Mouse (Mus musculus): ENCODE measurements around the gene Cela1. TPM values are rescaled to one million over a fixed set of nuclear protein-coding genes. Genes with fewer than 3 reads are reported as not detected.

The Cela1 gene
- polyA plus RNA-seq, 1 experiment, result not detected

GRCm38 (mm10) chr15:100673585-100674391 lies 13.9 kb downstream of the Cela1 start:
- no peak for TF ChIP-seq CTCF (IDR thresholded peaks at IDR 0.05; ENCODE audit: insufficient read depth, low read depth, low read length)
- TF ChIP-seq POLR2A (IDR thresholded peaks at IDR 0.05; ENCODE audit: insufficient read depth, low read depth, low read length), result no peak
- Histone ChIP-seq H3K4me1 (ENCODE audit: control insufficient read depth, insufficient read depth, low read length) (peaks cover 3% of the 10 kb centered on the region; the same call in 1 of the 2 replicates), H3K4me3 (ENCODE audit: insufficient read depth, low read depth, low read length) (no peak overlapping the region), H3K27ac (ENCODE audit: insufficient read depth, low read depth, low read length) (no peak overlapping the region)
- WGBS, result 66% methylated on average over 12 of the region's 12 CpGs

GRCm38 (mm10) chr15:100670833-100671232 lies 16.9 kb downstream of the Cela1 start:
- H3K27ac ChIP-seq (ENCODE audit: insufficient read depth, low read depth, low read length), result no peak overlapping the region
- TF ChIP-seq POLR2A (IDR thresholded peaks at IDR 0.05; ENCODE audit: insufficient read depth, low read depth, low read length), result no peak
- TF ChIP-seq CTCF (IDR thresholded peaks at IDR 0.05; ENCODE audit: insufficient read depth, low read depth, low read length), result no peak
- WGBS, result 53% methylated on average over 5 of the region's 5 CpGs
- H3K4me1 ChIP-seq (ENCODE audit: control insufficient read depth, insufficient read depth, low read length), result peaks cover 8% of the 10 kb centered on the region; the same call in 1 of the 2 replicates
- H3K4me3 ChIP-seq (ENCODE audit: insufficient read depth, low read depth, low read length), result no peak overlapping the region

GRCm38 (mm10) chr15:100670004-100670403 lies 17.7 kb downstream of the Cela1 start:
- Histone ChIP-seq H3K4me3 (ENCODE audit: insufficient read depth, low read depth, low read length) (no peak overlapping the region), H3K4me1 (ENCODE audit: control insufficient read depth, insufficient read depth, low read length) (peaks cover 5% of the 10 kb centered on the region; the same call in 1 of the 2 replicates), H3K27ac (ENCODE audit: insufficient read depth, low read depth, low read length) (no peak overlapping the region)
- WGBS, result 65% methylated on average over 8 of the region's 8 CpGs
- no peak for TF ChIP-seq POLR2A (IDR thresholded peaks at IDR 0.05; ENCODE audit: insufficient read depth, low read depth, low read length)
- no peak for TF ChIP-seq CTCF (IDR thresholded peaks at IDR 0.05; ENCODE audit: insufficient read depth, low read depth, low read length)

- H3K27ac ChIP-seq (ENCODE audit: insufficient read depth, low read depth, low read length), result no peak within 1 kb of the TSS
- 94% methylated on average over 20 of the region's 20 CpGs for WGBS
Measured at GRCm38 (mm10) chr15:100669337-100669736, 18.4 kb downstream of the Cela1 start, which contains the start of gene Bin2. Gene Bin2 (minus strand): TSS chr15:100669553.

GRCm38 (mm10) chr15:100667871-100668545 lies 19.7 kb downstream of the Cela1 start:
- H3K27ac ChIP-seq (ENCODE audit: insufficient read depth, low read depth, low read length), result no peak overlapping the region
- TF ChIP-seq POLR2A (IDR thresholded peaks at IDR 0.05; ENCODE audit: insufficient read depth, low read depth, low read length) (no peak), CTCF (IDR thresholded peaks at IDR 0.05; ENCODE audit: insufficient read depth, low read depth, low read length) (no peak)
- H3K4me3 ChIP-seq (ENCODE audit: insufficient read depth, low read depth, low read length), result no peak overlapping the region
- peaks cover 5% of the 10 kb centered on the region; the same call in 1 of the 2 replicates for H3K4me1 ChIP-seq (ENCODE audit: control insufficient read depth, insufficient read depth, low read length)
- 88% methylated on average over 5 of the region's 5 CpGs for WGBS

More at GRCm38 (mm10) chr15:100669337-100669736, 18.4 kb downstream of the Cela1 start, which contains the start of gene Bin2:
- Histone ChIP-seq H3K4me3 (ENCODE audit: insufficient read depth, low read depth, low read length) (peak within 1 kb of the TSS; percentile 15; the same call in 1 of the 2 replicates), H3K4me1 (ENCODE audit: control insufficient read depth, insufficient read depth, low read length) (peaks cover 5% of the 10 kb centered on the region; the same call in 1 of the 2 replicates)
- TF ChIP-seq POLR2A (IDR thresholded peaks at IDR 0.05; ENCODE audit: insufficient read depth, low read depth, low read length) (no peak), CTCF (IDR thresholded peaks at IDR 0.05; ENCODE audit: insufficient read depth, low read depth, low read length) (no peak)

GRCm38 (mm10) chr15:100667420-100667819 lies 20.3 kb downstream of the Cela1 start:
- TF ChIP-seq POLR2A (IDR thresholded peaks at IDR 0.05; ENCODE audit: insufficient read depth, low read depth, low read length), result no peak
- no peak for TF ChIP-seq CTCF (IDR thresholded peaks at IDR 0.05; ENCODE audit: insufficient read depth, low read depth, low read length)
- H3K4me1 ChIP-seq (ENCODE audit: control insufficient read depth, insufficient read depth, low read length), result peaks cover 5% of the 10 kb centered on the region; the same call in 1 of the 2 replicates
- WGBS, result 83% methylated on average over 6 of the region's 6 CpGs

GRCm38 (mm10) chr15:100666851-100667250 lies 20.9 kb downstream of the Cela1 start:
- TF ChIP-seq POLR2A (IDR thresholded peaks at IDR 0.05; ENCODE audit: insufficient read depth, low read depth, low read length) (no peak), CTCF (IDR thresholded peaks at IDR 0.05; ENCODE audit: insufficient read depth, low read depth, low read length) (no peak)
- Histone ChIP-seq H3K4me1 (ENCODE audit: control insufficient read depth, insufficient read depth, low read length) (peaks cover 5% of the 10 kb centered on the region; the same call in 1 of the 2 replicates), H3K27ac (ENCODE audit: insufficient read depth, low read depth, low read length) (no peak overlapping the region), H3K4me3 (ENCODE audit: insufficient read depth, low read depth, low read length) (no peak overlapping the region; the same call in 1 of the 2 replicates)
- 67% methylated on average over 12 of the region's 12 CpGs for WGBS

More at GRCm38 (mm10) chr15:100667420-100667819, 20.3 kb downstream of the Cela1 start:
- Histone ChIP-seq H3K4me3 (ENCODE audit: insufficient read depth, low read depth, low read length) (no peak overlapping the region), H3K27ac (ENCODE audit: insufficient read depth, low read depth, low read length) (no peak overlapping the region)

- Histone ChIP-seq H3K4me3 (ENCODE audit: insufficient read depth, low read depth, low read length) (no peak overlapping the region), H3K27ac (ENCODE audit: insufficient read depth, low read depth, low read length) (no peak overlapping the region), H3K4me1 (ENCODE audit: control insufficient read depth, insufficient read depth, low read length) (peaks cover 5% of the 10 kb centered on the region; the same call in 1 of the 2 replicates)
- 15% methylated on average over 7 of the region's 7 CpGs for WGBS
- TF ChIP-seq POLR2A (IDR thresholded peaks at IDR 0.05; ENCODE audit: insufficient read depth, low read depth, low read length), result no peak
- no peak for TF ChIP-seq CTCF (IDR thresholded peaks at IDR 0.05; ENCODE audit: insufficient read depth, low read depth, low read length)
Measured at GRCm38 (mm10) chr15:100666219-100666696, 21.5 kb downstream of the Cela1 start.
